Mouse (Mus musculus): ENCODE data around the gene Itga8. TPM values are rescaled to one million over a fixed set of nuclear protein-coding genes. Genes with fewer than 3 reads are reported as not detected.

The Itga8 gene
- polyA plus RNA-seq, 1 experiment from 2014 or later = 3.2 TPM

Other genes with a start within 250 kb of the Itga8 start
- 40.8 and 41.0 TPM in 2 replicates for gene Mindy3, start 117.5 kb upstream of the Itga8 start, polyA plus RNA-seq (2016; fragmentation: Nextera tagmentation; extraction: Ambion mirVana)

Measured in hindbrain, embryonic 10.5 days (tissue).